Mouse (Mus musculus): Measurements from ENCODE around the gene Gm10135. TPM values are rescaled to one million over a fixed set of nuclear protein-coding genes. Genes with fewer than 3 reads are reported as not detected.

Gene Gm10135
- polyA plus RNA-seq, 1 experiment from 2014 or later, result not detected

DNA sequence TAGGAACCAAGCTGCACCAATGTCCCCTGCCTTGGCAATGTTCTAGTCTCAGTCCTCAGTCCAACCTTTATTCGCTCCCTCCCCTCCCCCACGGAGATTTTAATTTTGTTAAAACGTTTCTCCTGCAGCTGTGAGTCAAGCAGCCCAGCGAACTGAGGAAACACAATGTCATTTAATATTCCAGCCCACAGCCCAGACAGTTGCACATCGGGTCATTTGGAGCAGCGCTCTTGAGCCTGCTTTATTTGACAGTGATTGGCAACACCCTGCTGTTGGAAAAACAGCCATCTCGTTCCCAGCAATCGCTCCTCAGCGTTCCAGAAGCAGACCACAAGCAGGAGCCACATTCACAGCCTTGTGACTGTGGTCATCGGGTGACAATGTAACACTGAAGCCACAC lies 20.9 kb upstream of the Gm10135 start:
- Histone ChIP-seq H3K9ac (replicated peaks) (no peak overlapping the region), H3K9me3 (no peaks in the 10 kb centered on the region), H3K36me3 (no peaks in the 10 kb centered on the region), H3K4me3 (no peak overlapping the region), H3K27ac (replicated peaks) (peak overlapping the region; percentile 58; the same call in 1 of the 2 replicates), H3K4me2 (replicated peaks) (peak overlapping the region; percentile 19), H3K27me3 (no peaks in the 10 kb centered on the region), H3K4me1 (peaks cover 14% of the 10 kb centered on the region)
- ATAC-seq (ENCODE audit: low FRiP score, low read depth), result peak; percentile 54; the same call in 1 of the 2 replicates
- WGBS, result 31% methylated on average over 10 of the region's 10 CpGs

- H3K27ac ChIP-seq (replicated peaks), result no peak overlapping the region
- 65% methylated on average over 2 of the region's 2 CpGs for WGBS
- no peak overlapping the region for H3K9ac ChIP-seq (replicated peaks)
- no peak overlapping the region for H3K4me3 ChIP-seq
- H3K4me2 ChIP-seq (replicated peaks), result no peak overlapping the region
- peaks cover 17% of the 10 kb centered on the region for H3K4me1 ChIP-seq
- H3K36me3 ChIP-seq, result no peaks in the 10 kb centered on the region
- H3K9me3 ChIP-seq, result no peaks in the 10 kb centered on the region
- H3K27me3 ChIP-seq, result no peaks in the 10 kb centered on the region
- ATAC-seq (ENCODE audit: low FRiP score, low read depth), result no peak
These were observed 20.4 kb upstream of the Gm10135 start for GRCm38 (mm10) chr5:72994928-72995327.

- peak; percentile 49; the same call in 1 of the 2 replicates for ATAC-seq (ENCODE audit: low FRiP score, low read depth)
- H3K27me3 ChIP-seq, result no peaks in the 10 kb centered on the region
These were observed 19.9 kb upstream of the Gm10135 start for GRCm38 (mm10) chr5:72994424-72994823.

DNA sequence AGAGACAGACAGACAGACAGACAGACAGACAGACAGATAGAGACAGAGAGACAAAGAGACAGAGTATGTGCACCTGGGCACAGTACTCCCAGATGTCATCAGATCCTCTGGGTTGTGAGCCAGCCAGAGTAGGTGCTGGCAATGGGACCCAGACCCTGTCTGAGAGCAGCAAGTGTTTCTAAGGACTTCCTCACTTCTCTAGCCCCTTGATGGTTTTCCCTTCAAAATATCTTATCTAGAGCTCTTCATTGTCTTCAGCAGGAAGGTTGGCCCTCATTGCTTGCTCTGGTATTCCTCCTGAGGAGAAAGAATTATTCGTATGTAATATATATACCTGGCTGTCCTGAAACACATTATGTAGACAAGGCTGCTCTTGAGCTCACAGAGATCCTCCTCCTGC lies 18.0 kb upstream of the Gm10135 start:
- no peaks in the 10 kb centered on the region for H3K27me3 ChIP-seq

More at GRCm38 (mm10) chr5:72994424-72994823, 19.9 kb upstream of the Gm10135 start:
- Histone ChIP-seq H3K4me3 (no peak overlapping the region), H3K27ac (replicated peaks) (no peak overlapping the region; the same call in 1 of the 2 replicates), H3K9ac (replicated peaks) (no peak overlapping the region), H3K36me3 (no peaks in the 10 kb centered on the region), H3K9me3 (no peaks in the 10 kb centered on the region), H3K4me1 (peaks cover 18% of the 10 kb centered on the region), H3K4me2 (replicated peaks) (no peak overlapping the region)
- WGBS, result 31% methylated on average over 8 of the region's 8 CpGs

GRCm38 (mm10) chr5:72989756-72990155 lies 15.3 kb upstream of the Gm10135 start:
- no peak overlapping the region for H3K9ac ChIP-seq (replicated peaks)
- no peaks in the 10 kb centered on the region for H3K27me3 ChIP-seq
- peaks cover 11% of the 10 kb centered on the region for H3K4me1 ChIP-seq
- 79% methylated on average over 8 of the region's 8 CpGs for WGBS
- no peak overlapping the region for H3K4me3 ChIP-seq
- H3K4me2 ChIP-seq (replicated peaks), result no peak overlapping the region
- H3K27ac ChIP-seq (replicated peaks), result no peak overlapping the region
- H3K9me3 ChIP-seq, result no peaks in the 10 kb centered on the region
- no peaks in the 10 kb centered on the region for H3K36me3 ChIP-seq
- no peak for ATAC-seq (ENCODE audit: low FRiP score, low read depth)

More for the DNA sequence above, 18.0 kb upstream of the Gm10135 start:
- Histone ChIP-seq H3K9ac (replicated peaks) (no peak overlapping the region), H3K36me3 (no peaks in the 10 kb centered on the region), H3K9me3 (no peaks in the 10 kb centered on the region), H3K4me1 (peaks cover 18% of the 10 kb centered on the region), H3K4me3 (no peak overlapping the region), H3K4me2 (replicated peaks) (no peak overlapping the region), H3K27ac (replicated peaks) (no peak overlapping the region)
- no peak for ATAC-seq (ENCODE audit: low FRiP score, low read depth)
- 83% methylated on average over 1 of the region's 1 CpGs for WGBS

GRCm38 (mm10) chr5:72987786-72988185 lies 13.3 kb upstream of the Gm10135 start:
- H3K27me3 ChIP-seq, result no peaks in the 10 kb centered on the region
- no peak overlapping the region for H3K4me3 ChIP-seq
- WGBS, result 90% methylated on average over 7 of the region's 7 CpGs

DNA sequence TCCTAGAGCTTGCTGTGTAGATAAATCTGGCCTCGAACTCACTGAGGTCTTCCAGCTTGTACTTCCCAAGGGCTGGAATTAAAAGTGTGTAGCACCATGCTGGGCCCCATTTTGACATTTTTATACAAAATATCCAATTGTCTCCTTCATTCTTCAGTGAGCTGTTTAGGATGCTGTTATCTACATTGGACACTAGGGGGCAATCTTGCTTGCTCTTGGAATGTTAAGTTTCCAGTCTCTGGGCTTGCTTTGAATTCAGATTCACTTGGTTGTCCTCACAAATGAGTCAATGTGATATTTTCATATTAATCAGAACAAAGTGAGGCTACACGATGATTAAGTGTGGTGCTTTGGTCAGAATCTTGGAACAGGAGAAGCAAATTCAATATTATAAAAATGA lies 9.6 kb upstream of the Gm10135 start:
- no peak for ATAC-seq (ENCODE audit: low FRiP score, low read depth)
- Histone ChIP-seq H3K4me3 (no peak overlapping the region), H3K9ac (replicated peaks) (no peak overlapping the region), H3K4me2 (replicated peaks) (no peak overlapping the region), H3K36me3 (peaks cover 11% of the 10 kb centered on the region), H3K9me3 (no peaks in the 10 kb centered on the region), H3K27ac (replicated peaks) (no peak overlapping the region), H3K4me1 (no peaks in the 10 kb centered on the region), H3K27me3 (no peaks in the 10 kb centered on the region)
- whole genome bisulfite sequencing, result 1% methylated on average over 2 of the region's 2 CpGs

More at GRCm38 (mm10) chr5:72987786-72988185, 13.3 kb upstream of the Gm10135 start:
- ATAC-seq (ENCODE audit: low FRiP score, low read depth), result no peak
- no peaks in the 10 kb centered on the region for H3K9me3 ChIP-seq
- 0 out of 2 replicates have a peak, but pooled peaks cover 3% of the 10 kb centered on the region for H3K4me1 ChIP-seq
- H3K4me2 ChIP-seq (replicated peaks), result no peak overlapping the region
- H3K36me3 ChIP-seq, result no peaks in the 10 kb centered on the region
- H3K27ac ChIP-seq (replicated peaks), result no peak overlapping the region
- no peak overlapping the region for H3K9ac ChIP-seq (replicated peaks)

DNA sequence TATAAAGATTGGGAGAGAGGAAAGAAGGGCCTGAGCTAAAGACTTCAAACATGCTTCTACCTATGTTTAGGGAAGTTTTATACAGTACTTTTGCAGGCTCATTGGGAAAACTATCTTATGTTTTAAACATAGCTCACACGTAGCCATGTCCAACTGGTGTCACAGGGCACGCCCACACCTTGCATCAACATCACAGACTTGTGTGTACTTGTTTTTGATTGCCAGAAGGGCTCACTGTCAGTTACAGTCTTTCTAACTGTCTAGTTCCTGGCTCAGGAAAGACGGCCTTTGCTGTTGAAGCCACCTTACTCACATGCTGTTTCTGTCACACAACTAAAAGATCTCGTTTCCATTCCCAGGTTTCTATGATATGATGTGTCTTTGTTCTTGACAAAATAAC lies 2.0 kb upstream of the Gm10135 start:
- WGBS, result 94% methylated on average over 4 of the region's 4 CpGs
- Histone ChIP-seq H3K36me3 (peaks cover 35% of the 10 kb centered on the region), H3K4me3 (no peak overlapping the region)

GRCm38 (mm10) chr5:72975996-72976395 lies 1.5 kb upstream of the Gm10135 start:
- Histone ChIP-seq H3K4me2 (replicated peaks) (no peak overlapping the region), H3K4me3 (no peak overlapping the region), H3K4me1 (0 out of 2 replicates have a peak, but pooled peaks cover 3% of the 10 kb centered on the region), H3K36me3 (peaks cover 34% of the 10 kb centered on the region), H3K27ac (replicated peaks) (no peak overlapping the region), H3K27me3 (no peaks in the 10 kb centered on the region), H3K9ac (replicated peaks) (no peak overlapping the region), H3K9me3 (no peaks in the 10 kb centered on the region)
- 96% methylated on average over 6 of the region's 6 CpGs for WGBS
- no peak for ATAC-seq (ENCODE audit: low FRiP score, low read depth)

More for the DNA sequence above, 2.0 kb upstream of the Gm10135 start:
- Histone ChIP-seq H3K9ac (replicated peaks) (no peak overlapping the region), H3K4me1 (0 out of 2 replicates have a peak, but pooled peaks cover 3% of the 10 kb centered on the region), H3K9me3 (no peaks in the 10 kb centered on the region), H3K4me2 (replicated peaks) (no peak overlapping the region), H3K27me3 (no peaks in the 10 kb centered on the region), H3K27ac (replicated peaks) (no peak overlapping the region)
- ATAC-seq (ENCODE audit: low FRiP score, low read depth), result no peak

DNA sequence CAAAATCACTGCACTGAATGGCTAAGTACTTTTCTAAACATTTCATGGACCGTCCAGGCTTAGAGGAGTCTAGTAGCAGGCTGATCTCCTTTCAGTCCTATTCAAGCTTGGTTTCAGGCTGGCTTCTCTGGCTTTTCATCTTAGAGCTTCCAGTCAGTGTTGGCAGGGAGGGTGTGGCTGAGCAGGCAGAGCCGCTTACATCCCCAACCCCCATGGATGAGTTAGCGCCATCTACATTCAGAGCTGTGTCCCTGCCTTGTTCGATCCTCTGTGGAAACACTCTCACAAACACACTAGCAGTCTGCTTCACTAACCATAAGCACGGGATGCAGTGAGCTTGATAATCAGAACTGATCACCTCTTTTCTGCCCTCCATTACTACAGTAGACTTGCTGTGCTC lies 1.6 kb downstream of the Gm10135 start:
- ATAC-seq (ENCODE audit: low FRiP score, low read depth), result peak; percentile 16; the same call in 1 of the 2 replicates

GRCm38 (mm10) chr5:72972435-72972834 lies 2.1 kb downstream of the Gm10135 start:
- WGBS, result 56% methylated on average over 4 of the region's 4 CpGs
- no peak overlapping the region for H3K4me2 ChIP-seq (replicated peaks)
- H3K9me3 ChIP-seq, result no peaks in the 10 kb centered on the region
- H3K4me3 ChIP-seq, result no peak overlapping the region
- no peaks in the 10 kb centered on the region for H3K27me3 ChIP-seq
- H3K4me1 ChIP-seq, result 0 out of 2 replicates have a peak, but pooled peaks cover 3% of the 10 kb centered on the region
- no peak overlapping the region for H3K9ac ChIP-seq (replicated peaks)
- H3K36me3 ChIP-seq, result peaks cover 41% of the 10 kb centered on the region
- 0 out of 2 replicates have a peak overlapping the region, but pooled peaks have one; percentile 40 for H3K27ac ChIP-seq (replicated peaks)
- ATAC-seq (ENCODE audit: low FRiP score, low read depth), result no peak

More for the DNA sequence above, 1.6 kb downstream of the Gm10135 start:
- Histone ChIP-seq H3K4me2 (replicated peaks) (no peak overlapping the region), H3K4me3 (no peak overlapping the region), H3K27ac (replicated peaks) (0 out of 2 replicates have a peak overlapping the region, but pooled peaks have one; percentile 40), H3K36me3 (peaks cover 41% of the 10 kb centered on the region), H3K27me3 (no peaks in the 10 kb centered on the region), H3K4me1 (0 out of 2 replicates have a peak, but pooled peaks cover 3% of the 10 kb centered on the region), H3K9ac (replicated peaks) (no peak overlapping the region), H3K9me3 (no peaks in the 10 kb centered on the region)
- WGBS, result 37% methylated on average over 5 of the region's 5 CpGs

- ATAC-seq (ENCODE audit: low FRiP score, low read depth), result no peak
- Histone ChIP-seq H3K9me3 (no peaks in the 10 kb centered on the region), H3K27ac (replicated peaks) (no peak overlapping the region), H3K4me1 (no peaks in the 10 kb centered on the region), H3K4me2 (replicated peaks) (no peak overlapping the region), H3K36me3 (peaks cover 30% of the 10 kb centered on the region), H3K4me3 (no peak overlapping the region), H3K9ac (replicated peaks) (no peak overlapping the region), H3K27me3 (no peaks in the 10 kb centered on the region)
- 92% methylated on average over 3 of the region's 3 CpGs for WGBS
These were observed 8.8 kb downstream of the Gm10135 start for GRCm38 (mm10) chr5:72965706-72966105.

- no peak for ATAC-seq (ENCODE audit: low FRiP score, low read depth)
- H3K27ac ChIP-seq (replicated peaks), result no peak overlapping the region
- no peak overlapping the region for H3K4me3 ChIP-seq
- H3K4me1 ChIP-seq, result no peaks in the 10 kb centered on the region
- H3K36me3 ChIP-seq, result peaks cover 17% of the 10 kb centered on the region
- 78% methylated on average over 6 of the region's 6 CpGs for WGBS
- H3K27me3 ChIP-seq, result no peaks in the 10 kb centered on the region
- H3K9me3 ChIP-seq, result no peaks in the 10 kb centered on the region
- no peak overlapping the region for H3K9ac ChIP-seq (replicated peaks)
- H3K4me2 ChIP-seq (replicated peaks), result no peak overlapping the region
These were observed 14.4 kb downstream of the Gm10135 start for GRCm38 (mm10) chr5:72960096-72960495.
